Mouse (Mus musculus): ENCODE data around the gene Ap5z1. TPM values are rescaled to one million over a fixed set of nuclear protein-coding genes. Genes with fewer than 3 reads are reported as not detected.

Ap5z1 gene
- polyA plus RNA-seq (2015; fragmentation: Nextera tagmentation; extraction: Ambion mirVana): 2.8 and 4.0 TPM in 2 replicates

- peak within 1 kb of the TSS; percentile 87 for H3K4me2 ChIP-seq (ENCODE audit: low read depth, low read length)
- DNase-seq (peak; percentile 97), ATAC-seq (peak; percentile 98)
- peaks cover 11% of the 10 kb centered on the region for H3K36me3 ChIP-seq (replicated peaks; ENCODE audit: insufficient read depth, low read length)
- peak within 1 kb of the TSS; percentile 86 for H3K27ac ChIP-seq (ENCODE audit: low read depth)
- peak within 1 kb of the TSS; percentile 86 for H3K4me3 ChIP-seq (ENCODE audit: low read depth, low read length)
- no peaks in the 10 kb centered on the region for H3K27me3 ChIP-seq (ENCODE audit: insufficient read depth, low read length)
- WGBS (ENCODE audit: insufficient replicate concordance): 1% methylated on average over 59 of the region's 60 CpGs
- TF ChIP-seq EP300 (IDR thresholded peaks at IDR 0.05; ENCODE audit: low read depth) (peak; percentile 30; the same call in 1 of the 2 replicates), CTCF (IDR thresholded peaks at IDR 0.05; ENCODE audit: low read depth) (no peak)
- H3K9me3 ChIP-seq (ENCODE audit: low read length): no peaks in the 10 kb centered on the region
- peaks cover 17% of the 10 kb centered on the region for H3K4me1 ChIP-seq (ENCODE audit: insufficient read depth)
- H3K9ac ChIP-seq (replicated peaks): peak within 1 kb of the TSS; percentile 89
These were observed at the start of gene Ap5z1 for GRCm38 (mm10) chr5:142463461-142464454. Ap5z1 (plus strand) TSS chr5:142463944.

GRCm38 (mm10) chr5:142415401-142415800 lies 48.3 kb upstream of the Ap5z1 start:
- ATAC-seq (no peak), DNase-seq (no peak)
- Histone ChIP-seq H3K4me1 (ENCODE audit: insufficient read depth) (peaks cover 50% of the 10 kb centered on the region), H3K27ac (ENCODE audit: low read depth) (no peak overlapping the region), H3K9me3 (ENCODE audit: low read length) (no peaks in the 10 kb centered on the region), H3K4me2 (ENCODE audit: low read depth, low read length) (no peak overlapping the region), H3K36me3 (replicated peaks; ENCODE audit: insufficient read depth, low read length) (peaks cover 5% of the 10 kb centered on the region), H3K27me3 (ENCODE audit: insufficient read depth, low read length) (no peaks in the 10 kb centered on the region), H3K9ac (replicated peaks) (peak overlapping the region; percentile 21; the same call in 1 of the 2 replicates), H3K4me3 (ENCODE audit: low read depth, low read length) (no peak overlapping the region)
- 85% methylated on average over 6 of the region's 6 CpGs for WGBS (ENCODE audit: insufficient replicate concordance)
- TF ChIP-seq EP300 (IDR thresholded peaks at IDR 0.05; ENCODE audit: low read depth) (no peak), CTCF (IDR thresholded peaks at IDR 0.05; ENCODE audit: low read depth) (no peak)

GRCm38 (mm10) chr5:142416070-142416775 lies 47.5 kb upstream of the Ap5z1 start:
- Histone ChIP-seq H3K4me3 (ENCODE audit: low read depth, low read length) (no peak overlapping the region), H3K4me2 (ENCODE audit: low read depth, low read length) (peak overlapping the region; percentile 42; the same call in 1 of the 2 replicates), H3K9me3 (ENCODE audit: low read length) (no peaks in the 10 kb centered on the region), H3K36me3 (replicated peaks; ENCODE audit: insufficient read depth, low read length) (peaks cover 10% of the 10 kb centered on the region), H3K27ac (ENCODE audit: low read depth) (peak overlapping the region; percentile 84), H3K27me3 (ENCODE audit: insufficient read depth, low read length) (no peaks in the 10 kb centered on the region), H3K4me1 (ENCODE audit: insufficient read depth) (peaks cover 50% of the 10 kb centered on the region), H3K9ac (replicated peaks) (peak overlapping the region; percentile 22; the same call in 1 of the 2 replicates)
- ATAC-seq (peak; percentile 48), DNase-seq (no peak)
- WGBS (ENCODE audit: insufficient replicate concordance): 13% methylated on average over 14 of the region's 14 CpGs
- TF ChIP-seq EP300 (IDR thresholded peaks at IDR 0.05; ENCODE audit: low read depth) (no peak), CTCF (IDR thresholded peaks at IDR 0.05; ENCODE audit: low read depth) (no peak)

GRCm38 (mm10) chr5:142417104-142417503 lies 46.6 kb upstream of the Ap5z1 start:
- TF ChIP-seq CTCF (IDR thresholded peaks at IDR 0.05; ENCODE audit: low read depth): no peak
- no peak for TF ChIP-seq EP300 (IDR thresholded peaks at IDR 0.05; ENCODE audit: low read depth)
- ATAC-seq (0 out of 2 replicates have a peak, but pooled peaks have one; percentile 20), DNase-seq (no peak)
- Histone ChIP-seq H3K4me3 (ENCODE audit: low read depth, low read length) (no peak overlapping the region), H3K4me2 (ENCODE audit: low read depth, low read length) (no peak overlapping the region), H3K9ac (replicated peaks) (no peak overlapping the region), H3K27ac (ENCODE audit: low read depth) (peak overlapping the region; percentile 84), H3K4me1 (ENCODE audit: insufficient read depth) (peaks cover 50% of the 10 kb centered on the region), H3K9me3 (ENCODE audit: low read length) (no peaks in the 10 kb centered on the region), H3K27me3 (ENCODE audit: insufficient read depth, low read length) (no peaks in the 10 kb centered on the region), H3K36me3 (replicated peaks; ENCODE audit: insufficient read depth, low read length) (peaks cover 10% of the 10 kb centered on the region)
- 64% methylated on average over 3 of the region's 3 CpGs for WGBS (ENCODE audit: insufficient replicate concordance)

- Histone ChIP-seq H3K9me3 (ENCODE audit: low read length) (no peaks in the 10 kb centered on the region), H3K4me1 (ENCODE audit: insufficient read depth) (peaks cover 44% of the 10 kb centered on the region), H3K27me3 (ENCODE audit: insufficient read depth, low read length) (no peaks in the 10 kb centered on the region), H3K36me3 (replicated peaks; ENCODE audit: insufficient read depth, low read length) (peaks cover 10% of the 10 kb centered on the region), H3K27ac (ENCODE audit: low read depth) (peak overlapping the region; percentile 84), H3K9ac (replicated peaks) (no peak overlapping the region), H3K4me3 (ENCODE audit: low read depth, low read length) (no peak overlapping the region), H3K4me2 (ENCODE audit: low read depth, low read length) (peak overlapping the region; percentile 55)
- WGBS (ENCODE audit: insufficient replicate concordance): 65% methylated on average over 9 of the region's 9 CpGs
- TF ChIP-seq CTCF (IDR thresholded peaks at IDR 0.05; ENCODE audit: low read depth): no peak
- TF ChIP-seq EP300 (IDR thresholded peaks at IDR 0.05; ENCODE audit: low read depth): no peak
- ATAC-seq (peak; percentile 84), DNase-seq (peak; percentile 46)
These were observed 45.9 kb upstream of the Ap5z1 start for GRCm38 (mm10) chr5:142417876-142418275.

Measured in liver, postnatal 0 days (tissue).